Mouse (Mus musculus) testis, postnatal 14 days (tissue): ENCODE data around the gene Padi4.

Experiments
- DNase-seq: peaks from one replicate; pipeline ENCODE4 v3.0.0; 2021; ENCODE audit warnings: low spot score

Padi4 gene

DNA sequence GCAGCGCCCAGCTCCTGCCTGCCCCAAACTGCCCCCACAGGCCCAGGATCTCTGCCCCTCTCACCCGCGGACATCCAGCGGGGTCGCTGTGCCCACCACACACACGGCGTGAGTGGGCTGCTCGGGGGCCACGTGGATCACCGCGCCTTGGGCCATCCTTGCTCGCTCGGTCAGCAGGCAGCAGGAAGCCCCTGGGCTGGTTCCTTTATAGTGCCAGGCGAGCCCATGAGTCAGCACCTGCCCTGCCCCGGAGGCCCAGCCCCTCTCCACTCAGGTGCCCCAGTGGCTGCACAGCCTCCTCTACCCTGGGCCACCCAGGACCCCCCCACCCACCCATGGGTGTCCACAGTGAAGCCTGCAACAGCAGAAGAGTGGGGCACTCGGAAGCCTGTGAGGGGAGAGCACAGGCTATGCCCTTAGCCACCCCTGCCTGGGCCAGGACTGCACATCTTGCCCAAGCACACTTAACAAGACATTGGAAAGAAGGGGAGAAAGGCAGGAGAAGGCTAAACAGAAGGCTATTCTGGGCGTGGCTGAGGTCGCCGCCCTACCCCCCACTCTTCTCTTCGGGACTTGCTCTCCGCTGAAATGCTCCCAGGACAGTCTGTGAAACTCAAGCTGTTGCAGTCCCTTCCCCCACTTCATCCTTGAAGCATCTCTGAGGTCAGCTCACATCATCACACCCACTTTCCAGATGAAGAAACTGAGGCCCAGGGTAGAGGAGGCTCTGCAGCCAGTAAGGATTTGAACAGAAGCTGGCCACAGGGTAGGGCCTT, at the start of gene Padi4:
Gene Padi4 (minus strand): TSS at position 212 of the 776 bp plus-strand sequence.
- DNase-seq, result no peak

GRCm38 (mm10) chr4:140821988-140822387, 48.0 kb upstream of the Padi4 start:
- no peak for DNase-seq

DNA sequence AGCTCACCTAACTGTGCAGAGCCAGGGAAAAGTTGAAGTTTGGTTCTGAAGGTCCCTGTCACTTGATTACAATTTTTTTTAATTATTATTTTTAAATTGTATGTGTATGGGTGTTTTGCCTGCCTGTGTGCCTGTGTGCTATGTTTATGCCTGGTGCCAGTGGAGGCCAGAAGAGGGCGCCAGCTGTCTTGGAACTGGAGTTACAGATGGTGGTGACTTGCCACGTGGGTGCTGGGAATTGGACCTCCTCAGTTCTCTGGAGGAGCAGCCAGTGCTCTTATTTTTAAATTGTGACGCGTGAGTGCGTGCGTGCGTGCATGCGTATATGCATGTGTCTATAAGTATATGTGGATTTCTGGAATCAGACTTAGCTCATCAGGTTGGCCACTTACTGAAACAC, 43.4 kb upstream of the Padi4 start:
- DNase-seq, result no peak

DNA sequence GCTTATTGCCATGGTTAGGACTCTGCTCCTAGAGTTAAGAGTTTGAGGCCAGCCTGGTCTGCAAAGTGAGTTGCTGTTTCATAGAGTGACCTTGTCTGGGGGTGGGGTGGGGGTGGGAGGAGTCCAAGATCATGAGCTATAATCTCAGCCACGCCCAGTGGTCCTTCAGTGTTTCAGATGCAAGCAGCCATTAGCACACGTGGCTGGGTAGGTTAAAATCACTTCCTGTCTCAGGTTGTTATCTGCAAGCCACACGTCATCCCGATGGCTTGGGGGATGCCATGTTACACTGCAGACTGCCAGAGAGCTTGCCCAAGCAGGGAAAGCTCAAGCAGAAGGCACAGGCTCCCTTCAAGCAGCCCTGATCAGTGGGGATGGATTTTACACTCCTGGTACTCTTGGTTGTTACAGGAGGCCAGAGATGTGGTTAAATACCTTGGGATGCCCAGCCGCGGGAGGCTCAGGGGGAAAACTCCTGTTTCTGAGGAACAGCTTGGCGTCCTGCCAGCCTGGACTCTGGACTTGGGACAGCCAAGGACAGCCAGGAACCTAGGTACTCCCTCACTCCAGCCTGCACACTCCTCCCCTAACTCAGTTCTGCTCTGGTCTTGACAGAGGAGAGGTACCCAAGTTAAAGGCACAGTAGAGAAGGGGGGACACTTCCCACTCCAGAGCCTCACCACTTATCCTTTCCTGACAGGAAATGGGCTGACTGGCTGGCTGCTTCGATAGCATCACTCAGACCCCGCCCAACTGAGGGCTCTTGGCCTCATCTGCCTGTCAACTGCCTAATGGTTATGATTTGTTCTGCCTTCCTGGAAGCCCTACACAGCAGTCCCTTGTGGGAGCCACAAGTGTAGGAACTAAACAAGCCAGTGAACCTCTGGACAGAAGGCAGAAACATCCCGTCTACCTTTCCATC, 42.2 kb upstream of the Padi4 start:
- DNase-seq, result no peak

GRCm38 (mm10) chr4:140815496-140815895, 41.5 kb upstream of the Padi4 start:
- no peak for DNase-seq

GRCm38 (mm10) chr4:140814241-140815225, 40.5 kb upstream of the Padi4 start:
- no peak for DNase-seq

DNA sequence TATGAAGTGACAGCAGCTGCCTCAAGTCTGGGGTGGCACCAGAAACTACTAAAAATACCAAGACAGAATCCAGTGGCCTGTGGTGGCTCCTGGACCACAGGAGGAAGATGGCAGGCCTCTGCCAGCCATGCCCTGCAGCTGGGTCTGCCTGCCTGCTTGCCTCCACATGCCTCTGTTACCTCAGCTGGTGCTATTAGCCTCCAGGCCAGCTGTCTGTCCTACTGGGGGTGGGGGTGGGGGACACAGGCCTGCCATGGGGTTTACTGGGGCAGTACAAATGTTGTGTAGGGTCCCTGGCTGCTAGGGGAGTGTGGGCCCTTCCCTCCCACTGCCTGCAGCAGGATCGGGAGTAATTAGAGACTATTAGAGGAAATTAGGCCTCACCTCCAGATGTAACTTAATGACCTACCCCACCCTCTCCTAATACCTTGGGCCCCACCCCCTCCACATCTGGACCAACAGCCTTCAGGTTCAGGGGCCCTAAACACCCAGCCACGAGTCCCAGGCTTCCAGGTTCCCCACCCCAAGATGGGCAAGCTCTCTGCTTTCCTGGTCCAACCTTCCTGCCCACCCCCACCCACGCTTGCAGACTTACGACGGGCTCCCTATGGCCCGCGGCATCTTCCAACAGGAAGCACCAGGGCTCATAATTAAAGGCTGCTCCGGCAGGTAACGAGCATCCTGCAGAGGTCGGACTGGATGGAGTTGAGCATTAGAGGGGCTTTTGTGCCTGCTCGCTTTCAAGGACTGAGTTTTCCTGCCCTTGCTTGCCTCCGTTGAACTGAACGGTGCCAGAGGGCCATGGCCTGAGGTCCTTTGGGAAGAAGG, 39.5 kb upstream of the Padi4 start:
- DNase-seq, result no peak

GRCm38 (mm10) chr4:140812609-140813008, 38.6 kb upstream of the Padi4 start:
- DNase-seq, result no peak

DNA sequence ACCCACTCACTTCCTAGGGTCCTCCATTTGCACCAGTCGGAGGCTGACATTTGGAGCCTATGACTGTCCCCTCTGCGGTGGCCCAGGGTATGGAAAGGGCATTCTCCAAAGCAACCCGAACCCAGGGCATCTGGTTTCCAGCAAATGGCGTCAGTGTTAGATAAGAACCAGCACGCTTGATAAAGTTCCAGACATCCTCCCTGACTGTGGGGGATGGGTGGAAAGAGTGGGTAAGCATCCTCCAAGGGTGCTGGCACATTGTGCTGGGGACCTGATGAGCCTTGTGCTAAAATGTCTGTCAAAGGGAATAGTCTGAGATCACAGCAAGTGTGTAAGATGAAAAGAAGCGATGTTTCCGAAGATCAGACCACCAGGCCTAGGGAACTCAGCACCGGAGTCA, 38.2 kb upstream of the Padi4 start:
- DNase-seq, result no peak

- peak; percentile 66 for DNase-seq
Observed at GRCm38 (mm10) chr4:140810458-140811260, 36.6 kb upstream of the Padi4 start, which contains the start of gene Padi3. TSS of gene Padi3 (minus strand) at chr4:140810648.

DNA sequence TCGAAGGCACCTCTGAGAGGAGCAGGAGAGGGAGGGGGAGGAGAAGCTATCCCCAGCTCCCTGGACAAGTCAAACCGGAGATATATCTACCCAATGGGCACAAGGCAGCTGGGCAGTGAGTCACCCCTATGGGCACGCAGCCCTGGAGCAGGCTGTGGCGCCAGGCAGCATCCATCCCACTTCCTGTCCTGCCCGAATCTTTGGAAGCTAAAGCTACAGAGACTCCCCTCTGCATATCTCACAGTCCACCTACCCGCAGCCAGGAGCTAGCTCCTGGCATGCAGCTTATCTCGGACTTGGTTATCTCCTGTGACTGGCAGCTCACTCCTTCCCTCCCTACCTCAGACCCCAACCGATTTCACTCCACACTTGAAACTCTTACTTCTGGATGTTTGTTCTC, 35.1 kb upstream of the Padi4 start:
- DNase-seq, result no peak

- DNase-seq, result no peak
Observed at GRCm38 (mm10) chr4:140804601-140805000, 30.6 kb upstream of the Padi4 start.

DNA sequence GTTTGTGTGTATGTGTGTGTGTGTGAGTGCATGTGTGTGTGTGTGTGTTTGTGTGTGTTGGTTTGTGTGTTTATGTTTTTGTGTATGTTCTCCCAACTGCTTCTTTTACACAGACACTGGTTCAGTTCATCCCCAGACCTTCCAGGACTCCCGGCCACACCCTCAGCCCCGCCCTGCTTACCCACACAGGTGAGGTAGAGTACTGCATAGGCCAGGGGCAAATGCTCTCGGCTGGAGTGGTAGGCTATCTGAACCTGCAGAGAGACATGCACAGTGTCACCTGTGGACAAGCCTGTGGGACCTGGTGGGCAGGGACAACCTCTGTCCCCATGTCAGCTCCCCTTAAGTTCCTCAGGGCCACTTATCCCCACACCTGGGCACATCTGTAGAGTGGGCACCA, 27.3 kb upstream of the Padi4 start:
- no peak for DNase-seq

GRCm38 (mm10) chr4:140796786-140797185, 22.8 kb upstream of the Padi4 start:
- no peak for DNase-seq

GRCm38 (mm10) chr4:140794678-140795077, 20.6 kb upstream of the Padi4 start:
- DNase-seq, result no peak

GRCm38 (mm10) chr4:140793795-140794194, 19.8 kb upstream of the Padi4 start:
- DNase-seq, result no peak

- DNase-seq, result no peak
Observed at GRCm38 (mm10) chr4:140792584-140792983, 18.5 kb upstream of the Padi4 start.

DNA sequence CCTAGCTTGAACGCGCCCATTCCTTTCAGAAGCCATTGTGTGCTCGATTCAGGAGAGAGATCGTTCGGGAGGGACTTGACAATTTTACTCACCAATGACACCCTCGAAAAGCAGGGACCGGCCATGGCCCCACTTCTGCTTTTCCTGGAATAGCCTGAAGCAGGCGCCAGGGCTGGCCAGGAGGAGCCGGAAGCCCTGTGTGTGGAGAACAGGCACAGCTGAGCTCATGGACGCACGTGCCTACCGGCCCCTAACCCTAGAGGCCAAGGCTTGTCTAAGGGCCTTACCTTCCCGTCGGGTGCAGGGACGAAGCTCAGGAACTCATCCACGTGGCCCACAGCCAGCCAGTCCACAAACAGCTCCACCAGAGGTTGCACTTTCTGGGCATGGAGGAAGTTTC, 17.0 kb upstream of the Padi4 start:
- no peak for DNase-seq

DNA sequence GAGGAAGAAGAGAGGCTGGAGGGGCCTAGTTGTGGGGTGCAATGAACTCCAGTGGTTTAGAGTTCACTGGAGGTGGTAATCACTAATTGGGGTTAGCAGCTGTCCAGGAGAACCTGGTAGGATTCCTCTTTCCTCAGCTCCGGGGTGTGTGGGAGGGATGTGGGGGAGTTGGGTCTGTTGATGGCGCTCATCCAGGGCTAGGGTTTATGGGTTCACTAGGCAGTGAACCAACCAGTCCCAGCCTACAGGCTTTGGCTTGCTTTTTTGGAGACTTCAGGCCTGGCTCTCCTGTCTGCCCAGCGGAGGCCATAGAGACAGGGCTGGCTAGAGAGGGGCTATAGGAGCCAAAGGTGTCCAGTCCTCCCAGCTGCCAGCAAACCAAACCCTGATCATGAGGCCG, 15.9 kb upstream of the Padi4 start:
- DNase-seq, result no peak

DNA sequence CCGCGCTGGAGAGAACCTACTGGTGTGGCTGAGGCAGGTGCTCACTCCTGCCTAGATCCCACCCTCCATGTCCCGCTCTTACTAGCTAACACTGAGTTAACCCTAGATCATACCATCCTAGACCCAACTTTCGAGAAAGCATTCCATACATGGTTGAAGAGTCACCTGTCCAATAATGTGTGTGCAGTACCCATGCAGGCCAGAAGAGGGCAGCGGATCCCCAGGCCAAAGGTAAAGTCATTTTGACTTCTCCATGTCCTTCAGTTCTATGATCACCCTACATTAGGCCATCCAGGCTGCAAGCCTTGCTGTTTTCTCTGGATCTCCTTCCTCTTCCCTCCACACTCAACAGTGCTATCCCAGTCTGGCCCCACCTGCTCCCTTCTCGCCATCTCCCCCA, 14.9 kb upstream of the Padi4 start:
- DNase-seq, result peak; percentile 59
